Mouse (Mus musculus) CH12.LX (cell line): ENCODE results near the gene 4930563M21Rik. TPM values are rescaled to one million over a fixed set of nuclear protein-coding genes. Genes with fewer than 3 reads are reported as not detected.

Experiments
- DNase-seq: peaks from one replicate; pipeline ENCODE4 v3.0.0-alpha.2; 2013; ENCODE audit errors: extremely low read depth
- H3K27ac ChIP-seq: 2 replicates; pipeline ENCODE4 v1.5.1; 2012; ENCODE audit warnings: low read depth, mild to moderate bottlenecking, control low read depth, moderate library complexity; ENCODE audit not compliant: insufficient read depth
- H3K27me3 ChIP-seq: replicated peaks from 2 replicates; pipeline ENCODE3; 2012; ENCODE audit warnings: inconsistent platforms
- H3K36me3 ChIP-seq, 2 experiments: replicated peaks in 1 of 2; 2 replicates each; pipeline versions ENCODE3 to v1.6.1; 2012; ENCODE audit warnings: inconsistent platforms in 1 of 2, low read length in 1 of 2, mild to moderate bottlenecking in 1 of 2, mixed read lengths in 1 of 2, moderate library complexity in 1 of 2; ENCODE audit not compliant: control insufficient read depth in 1 of 2, insufficient read depth in 1 of 2
- H3K4me1 ChIP-seq, 2 experiments: 2 replicates each; pipeline ENCODE4 v1.6.1; 2012; ENCODE audit warnings: inconsistent platforms in 1 of 2, moderate library complexity in 1 of 2; ENCODE audit not compliant: insufficient read depth in 2 of 2, control insufficient read depth in 1 of 2
- H3K4me2 ChIP-seq: 2 replicates; pipeline ENCODE4 v1.6.1; 2012; ENCODE audit warnings: low read depth, mild to moderate bottlenecking, control low read depth; ENCODE audit not compliant: poor library complexity, insufficient read depth, severe bottlenecking
- H3K4me3 ChIP-seq, 3 experiments: fragments of 150-350 bp in 1 of 3; sonication (generic) in 1 of 3; replicated peaks in 1 of 3; 2 replicates each; pipeline versions ENCODE3 to v1.5.1; 2011 to 2012; ENCODE audit warnings: low read depth in 2 of 3, low read length in 2 of 3, mild to moderate bottlenecking in 2 of 3, moderate library complexity in 2 of 3, control low read depth in 1 of 3, improper control_type of control experiment in 1 of 3, inconsistent platforms in 1 of 3, mixed read lengths in 1 of 3; ENCODE audit not compliant: poor library complexity in 1 of 3
- H3K79me2 ChIP-seq: replicated peaks from 2 replicates; pipeline ENCODE4 v1.6.1; 2012; ENCODE audit warnings: mild to moderate bottlenecking, moderate library complexity; ENCODE audit not compliant: control insufficient read depth, poor library complexity, insufficient read depth, severe bottlenecking; ENCODE audit errors: extremely low read depth
- H3K9ac ChIP-seq: 2 replicates; pipeline ENCODE4 v1.6.1; 2012; ENCODE audit warnings: low read depth, mild to moderate bottlenecking, control low read depth, moderate library complexity; ENCODE audit not compliant: insufficient read depth
- H3K9me3 ChIP-seq: replicated peaks from 2 replicates; pipeline ENCODE3; 2012; ENCODE audit warnings: low read length, inconsistent platforms, mixed read lengths
- KAT2A ChIP-seq: IDR thresholded peaks from 2 replicates; pipeline ENCODE4 v1.6.1; 2012; ENCODE audit warnings: low read length, improper control_type of control experiment, inconsistent platforms; ENCODE audit not compliant: insufficient replicate concordance
- MAZ ChIP-seq: IDR thresholded peaks from 2 replicates; pipeline ENCODE4 v1.6.1; 2012; ENCODE audit warnings: low read depth, mild to moderate bottlenecking, inconsistent platforms, low read length, improper control_type of control experiment, moderate library complexity
- MXI1 ChIP-seq: IDR thresholded peaks from 2 replicates; pipeline ENCODE4 v1.6.1; 2011; ENCODE audit warnings: mild to moderate bottlenecking, low read depth, low read length, improper control_type of control experiment
- POLR2A ChIP-seq: IDR thresholded peaks from 2 replicates; pipeline ENCODE4 v1.6.1; 2011; ENCODE audit warnings: low read depth, mild to moderate bottlenecking, improper control_type of control experiment, low read length
- RAD21 ChIP-seq: IDR thresholded peaks from 2 replicates; pipeline ENCODE4 v1.6.1; 2011; ENCODE audit warnings: low read depth, mild to moderate bottlenecking, low read length, improper control_type of control experiment, moderate library complexity
- SMC3 ChIP-seq: IDR thresholded peaks from 2 replicates; pipeline ENCODE4 v1.6.1; 2011; ENCODE audit warnings: low read depth, low read length, improper control_type of control experiment
- USF2 ChIP-seq: conservative IDR thresholded peaks from 2 replicates; pipeline ENCODE4 v1.6.1; 2011; ENCODE audit warnings: low read depth, low read length, improper control_type of control experiment
- ZKSCAN1 ChIP-seq: IDR thresholded peaks from 2 replicates; pipeline ENCODE4 v1.6.1; 2012; ENCODE audit warnings: low read depth, inconsistent platforms, low read length, improper control_type of control experiment, borderline replicate concordance
- ZNF384 ChIP-seq: IDR thresholded peaks from 2 replicates; pipeline ENCODE4 v1.6.1; 2012; ENCODE audit warnings: low read depth, low read length, improper control_type of control experiment, inconsistent platforms
- dilution Hi-C: fragments of 300-500 bp; cut with MboI; formaldehyde crosslinking; loops from 2 replicates; pipeline ENCODE4 v1.14.3; 2020; ENCODE audit warnings: low sequenced_read_pairs; ENCODE audit not compliant: extremely low pct_unique_long_range_greater_than_20kb, extremely low pct_ligation_motif_present
- in situ Hi-C: fragments of 300-500 bp; cut with MboI; formaldehyde crosslinking; loops from 3 replicates; pipeline ENCODE4 v1.14.3; 2019; ENCODE audit warnings: low sequenced_read_pairs, low pct_ligation_motif_present, low pct_unique_long_range_greater_than_20kb, mixed read lengths
- polyA plus RNA-seq: library from polyadenylated mRNA; unstranded; fragments of >175 nt; gene quantifications from 2 replicates; pipeline ENCODE4 v1.2.1, GENCODE M21; 2012; ENCODE audit warnings: low read depth; ENCODE audit not compliant: insufficient read length
- total RNA-seq, 2 experiments: library from RNA; depleted of rRNA; stranded (reverse); fragments of 300-350 nt in 1 of 2; fragments of >200 nt in 1 of 2; gene quantifications; 2 replicates each; pipeline ENCODE4 v1.2.3; 2012 to 2014

4930563M21Rik gene
- total and polyA plus RNA-seq, 3 experiments: not detected

DNA sequence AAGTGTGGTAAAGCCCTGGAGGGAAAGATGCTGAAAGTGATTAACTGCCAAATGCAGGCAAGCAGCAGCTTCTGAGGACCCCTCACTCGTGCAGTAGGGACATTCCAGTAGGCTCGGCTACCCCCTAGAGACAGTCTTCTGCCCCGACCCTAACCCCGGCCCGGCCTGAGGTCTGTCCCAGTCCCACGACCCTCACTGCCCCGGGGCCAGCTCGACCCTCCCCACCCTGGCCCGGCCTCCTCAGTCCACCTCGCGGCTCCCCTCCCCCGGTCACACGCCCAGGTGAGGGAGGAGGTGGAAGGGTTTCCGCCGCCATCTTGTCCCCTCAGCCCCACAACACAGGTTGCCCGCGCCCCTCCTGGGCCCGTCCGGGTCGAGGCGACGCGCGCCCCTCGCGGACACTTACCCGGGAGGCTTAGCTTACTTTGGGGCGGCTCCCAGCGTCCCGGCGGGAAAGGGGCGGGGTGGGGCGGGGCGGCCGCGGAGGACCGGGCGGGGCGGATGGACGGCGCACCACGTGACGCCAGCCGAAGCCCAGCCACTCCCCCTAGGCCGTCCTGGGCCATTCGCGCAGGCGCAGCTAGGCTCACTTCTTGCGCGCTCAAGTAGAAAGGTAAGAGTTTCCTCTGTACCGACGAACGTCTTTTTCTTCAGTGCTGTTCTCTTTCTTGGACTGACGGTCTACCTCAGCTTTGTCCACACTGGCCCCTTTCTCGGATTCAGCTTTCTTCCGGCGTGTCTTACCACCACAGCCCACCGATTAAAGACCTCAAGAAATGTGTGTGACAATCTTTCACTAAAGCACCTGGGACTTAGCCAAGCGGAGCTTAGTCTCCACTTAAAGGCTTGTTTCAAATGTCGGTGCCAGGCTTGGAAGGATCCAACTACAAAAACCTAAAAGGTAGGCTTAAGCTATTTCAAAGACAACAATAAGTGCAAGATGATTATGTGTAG, 72.4 kb downstream of the 4930563M21Rik start, which contains the start of gene Scaper (continued):
- TF ChIP-seq ZKSCAN1 (no peak), MAZ (0 out of 2 replicates have a peak, but pooled peaks have one; percentile 45), RAD21 (no peak), KAT2A (no peak), POLR2A (peak; percentile 80), MXI1 (peak; percentile 50; the same call in 1 of the 2 replicates)

DNA sequence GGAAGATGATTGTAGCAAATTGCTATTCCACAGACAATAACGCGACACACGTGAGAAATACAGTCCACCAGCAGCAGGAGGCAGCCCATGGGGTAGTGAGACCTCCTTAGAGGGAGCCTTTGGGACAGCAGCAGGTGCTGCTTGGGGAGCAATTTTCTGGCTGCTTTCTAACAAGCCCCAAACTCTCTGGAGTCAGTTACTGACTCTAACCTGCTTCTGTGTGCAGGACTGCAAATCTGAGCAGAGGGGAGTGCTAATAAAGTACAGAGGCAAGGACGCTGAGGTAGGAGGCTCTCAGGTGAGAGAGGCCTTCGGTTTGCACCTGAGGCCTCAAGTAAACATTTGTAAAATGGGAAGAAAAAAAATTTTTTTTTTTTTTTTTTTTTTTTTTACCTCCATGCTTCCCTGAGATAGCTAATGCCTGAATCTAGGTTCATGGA, 73.1 kb downstream of the 4930563M21Rik start:
- dilution Hi-C loops: no loop called here
- Histone ChIP-seq H3K4me3 (peak overlapping the region; percentile 68 to 98 (median 82)), H3K36me3 (peaks cover 0 to 2% of the 10 kb centered on the region in 2 experiments), H3K4me1 (peaks cover 2 to 25% of the 10 kb centered on the region in 2 experiments; a peak in 3 of 4 replicates), H3K9me3 (no peaks in the 10 kb centered on the region), H3K27me3 (no peaks in the 10 kb centered on the region), H3K27ac (no peak overlapping the region), H3K79me2 (no peaks in the 10 kb centered on the region), H3K4me2 (peak overlapping the region; percentile 56), H3K9ac (peak overlapping the region; percentile 60)
- in situ Hi-C loops: no loop called here
- peak; percentile 9 for DNase-seq
- no peak for TF ChIP-seq USF2
- peak; percentile 59 for TF ChIP-seq ZNF384
- TF ChIP-seq SMC3: no peak

GRCm38 (mm10) chr9:55932482-55932881, 77.9 kb downstream of the 4930563M21Rik start:
- in situ Hi-C loops: no loop called here
- dilution Hi-C loops: no loop called here
- H3K9ac ChIP-seq: no peak overlapping the region

More at GRCm38 (mm10) chr9:55932482-55932881, 77.9 kb downstream of the 4930563M21Rik start:
- Histone ChIP-seq H3K4me1 (peaks cover 2 to 10% of the 10 kb centered on the region in 2 experiments; a peak in 2 of 4 replicates), H3K9me3 (no peaks in the 10 kb centered on the region), H3K27ac (no peak overlapping the region), H3K27me3 (no peaks in the 10 kb centered on the region), H3K4me3 (no peak overlapping the region), H3K36me3 (no peaks in the 10 kb centered on the region), H3K79me2 (no peaks in the 10 kb centered on the region), H3K4me2 (no peak overlapping the region)
- no peak for DNase-seq
- TF ChIP-seq ZNF384: no peak
